Mouse (Mus musculus): ENCODE data around the gene Lep. TPM values are rescaled to one million over a fixed set of nuclear protein-coding genes. Genes with fewer than 3 reads are reported as not detected.
A peak's percentile ranks its signal among the peaks of the same experiment; 100 is the strongest.

Lep gene
- total and polyA plus RNA-seq, 2 experiments from 2014 or later: not detected

- Histone ChIP-seq H3K9me3 (ENCODE audit: low read length) (0 out of 2 replicates have a peak, but pooled peaks cover 10% of the 10 kb centered on the region), H3K9ac (no peak overlapping the region), H3K4me1 (ENCODE audit: insufficient read depth) (no peaks in the 10 kb centered on the region), H3K4me2 (ENCODE audit: low read depth) (no peak overlapping the region), H3K36me3 (ENCODE audit: insufficient read depth) (no peaks in the 10 kb centered on the region), H3K27me3 (ENCODE audit: insufficient read depth, low read length) (no peaks in the 10 kb centered on the region), H3K4me3 (ENCODE audit: low read depth, low read length) (no peak overlapping the region), H3K27ac (ENCODE audit: low read depth, low read length) (no peak overlapping the region)
- no peak for DNase-seq
- WGBS: 77% methylated on average over 7 of the region's 7 CpGs
- TF ChIP-seq CTCF (IDR thresholded peaks at IDR 0.05; ENCODE audit: low read depth): no peak
- no peak for ATAC-seq
Observed at GRCm38 (mm10) chr6:29087921-29088709, 28.1 kb downstream of the Lep start.

GRCm38 (mm10) chr6:29092234-29092633 lies 32.2 kb downstream of the Lep start:
- Histone ChIP-seq H3K27me3 (ENCODE audit: insufficient read depth, low read length) (no peaks in the 10 kb centered on the region), H3K4me3 (ENCODE audit: low read depth, low read length) (no peak overlapping the region), H3K4me1 (ENCODE audit: insufficient read depth) (no peaks in the 10 kb centered on the region), H3K4me2 (ENCODE audit: low read depth) (no peak overlapping the region), H3K36me3 (ENCODE audit: insufficient read depth) (no peaks in the 10 kb centered on the region), H3K27ac (ENCODE audit: low read depth, low read length) (no peak overlapping the region), H3K9me3 (ENCODE audit: low read length) (0 out of 2 replicates have a peak, but pooled peaks cover 14% of the 10 kb centered on the region), H3K9ac (no peak overlapping the region)
- ATAC-seq: no peak
- TF ChIP-seq CTCF (IDR thresholded peaks at IDR 0.05; ENCODE audit: low read depth): no peak
- DNase-seq: no peak
- 88% methylated on average over 7 of the region's 7 CpGs for WGBS

DNA sequence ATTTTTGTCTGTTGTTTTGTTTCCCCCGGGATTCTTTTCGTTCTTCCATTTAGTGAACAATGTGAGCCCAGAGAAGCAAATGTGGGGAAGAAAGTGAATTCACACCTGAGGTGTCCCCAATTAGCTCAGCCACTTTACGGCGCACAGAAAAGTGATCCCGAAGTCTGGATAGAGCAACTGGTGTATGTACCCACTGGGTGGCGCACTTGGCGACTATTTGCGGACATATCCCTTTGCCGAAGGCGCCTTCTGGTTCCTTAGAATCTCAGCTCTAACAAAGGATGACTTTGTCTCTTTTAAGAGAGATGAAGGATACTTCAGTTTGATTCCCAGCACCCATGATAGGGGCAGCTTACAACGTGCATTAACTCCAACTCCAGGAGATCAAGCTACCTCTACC lies 32.9 kb downstream of the Lep start:
- no peaks in the 10 kb centered on the region for H3K4me1 ChIP-seq (ENCODE audit: insufficient read depth)
- no peak overlapping the region for H3K4me2 ChIP-seq (ENCODE audit: low read depth)
- H3K9ac ChIP-seq: no peak overlapping the region
- DNase-seq (no peak), ATAC-seq (no peak)
- no peaks in the 10 kb centered on the region for H3K36me3 ChIP-seq (ENCODE audit: insufficient read depth)
- H3K4me3 ChIP-seq (ENCODE audit: low read depth, low read length): no peak overlapping the region
- H3K27me3 ChIP-seq (ENCODE audit: insufficient read depth, low read length): no peaks in the 10 kb centered on the region
- 65% methylated on average over 11 of the region's 11 CpGs for WGBS
- TF ChIP-seq CTCF (IDR thresholded peaks at IDR 0.05; ENCODE audit: low read depth): no peak
- 0 out of 2 replicates have a peak, but pooled peaks cover 14% of the 10 kb centered on the region for H3K9me3 ChIP-seq (ENCODE audit: low read length)
- no peak overlapping the region for H3K27ac ChIP-seq (ENCODE audit: low read depth, low read length)

GRCm38 (mm10) chr6:29099536-29100170 lies 39.6 kb downstream of the Lep start:
- TF ChIP-seq CTCF (IDR thresholded peaks at IDR 0.05; ENCODE audit: low read depth): no peak
- Histone ChIP-seq H3K9me3 (ENCODE audit: low read length) (0 out of 2 replicates have a peak, but pooled peaks cover under 1% of the 10 kb centered on the region), H3K27ac (ENCODE audit: low read depth, low read length) (no peak overlapping the region), H3K9ac (no peak overlapping the region), H3K4me2 (ENCODE audit: low read depth) (no peak overlapping the region), H3K36me3 (ENCODE audit: insufficient read depth) (no peaks in the 10 kb centered on the region), H3K27me3 (ENCODE audit: insufficient read depth, low read length) (no peaks in the 10 kb centered on the region), H3K4me1 (ENCODE audit: insufficient read depth) (no peaks in the 10 kb centered on the region), H3K4me3 (ENCODE audit: low read depth, low read length) (no peak overlapping the region)
- DNase-seq: no peak
- ATAC-seq: peak; percentile 32; the same call in 1 of the 2 replicates
- 51% methylated on average over 14 of the region's 14 CpGs for WGBS

GRCm38 (mm10) chr6:29100423-29100822 lies 40.4 kb downstream of the Lep start:
- ATAC-seq (peak; percentile 90), DNase-seq (peak; percentile 55)
- Histone ChIP-seq H3K4me2 (ENCODE audit: low read depth) (no peak overlapping the region), H3K4me1 (ENCODE audit: insufficient read depth) (no peaks in the 10 kb centered on the region), H3K4me3 (ENCODE audit: low read depth, low read length) (no peak overlapping the region), H3K27me3 (ENCODE audit: insufficient read depth, low read length) (no peaks in the 10 kb centered on the region), H3K36me3 (ENCODE audit: insufficient read depth) (no peaks in the 10 kb centered on the region), H3K9me3 (ENCODE audit: low read length) (no peaks in the 10 kb centered on the region), H3K27ac (ENCODE audit: low read depth, low read length) (no peak overlapping the region), H3K9ac (no peak overlapping the region)
- 38% methylated on average over 3 of the region's 3 CpGs for WGBS
- TF ChIP-seq CTCF (IDR thresholded peaks at IDR 0.05; ENCODE audit: low read depth): no peak

DNA sequence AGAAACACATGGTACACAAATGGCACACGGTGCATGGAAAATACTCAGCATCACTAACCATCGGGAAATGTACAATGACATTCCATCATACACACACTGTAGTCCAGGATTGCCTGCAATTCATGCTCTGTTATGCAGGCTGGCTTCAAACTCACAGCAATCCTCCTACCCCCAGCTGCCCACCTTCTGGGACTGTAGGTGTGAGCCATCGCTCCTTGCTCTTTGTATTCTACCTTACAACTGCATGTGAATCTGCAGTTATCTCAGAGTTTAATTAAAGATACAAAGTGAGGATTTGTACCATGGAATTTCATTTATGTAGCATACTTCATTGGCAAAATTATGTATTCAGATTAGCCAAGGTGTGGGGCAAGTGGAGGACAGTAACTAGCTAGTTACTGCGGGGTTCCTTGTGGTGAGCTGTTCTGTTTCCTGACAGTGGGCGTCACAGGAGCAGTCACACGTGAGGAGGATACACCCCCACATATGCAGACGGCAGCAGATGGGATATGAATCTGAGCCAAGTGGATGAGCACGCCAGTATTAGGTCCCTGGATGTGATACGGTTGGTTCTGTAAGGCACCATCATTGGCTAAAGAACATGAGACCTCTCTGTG lies 41.3 kb downstream of the Lep start:
- H3K4me3 ChIP-seq (ENCODE audit: low read depth, low read length): no peak overlapping the region
- H3K27me3 ChIP-seq (ENCODE audit: insufficient read depth, low read length): no peaks in the 10 kb centered on the region
- H3K36me3 ChIP-seq (ENCODE audit: insufficient read depth): no peaks in the 10 kb centered on the region
- H3K4me2 ChIP-seq (ENCODE audit: low read depth): no peak overlapping the region
- H3K9me3 ChIP-seq (ENCODE audit: low read length): no peaks in the 10 kb centered on the region
- no peak overlapping the region for H3K9ac ChIP-seq
- H3K4me1 ChIP-seq (ENCODE audit: insufficient read depth): no peaks in the 10 kb centered on the region
- ATAC-seq (peak; percentile 51), DNase-seq (peak; percentile 34)
- TF ChIP-seq CTCF (IDR thresholded peaks at IDR 0.05; ENCODE audit: low read depth): no peak
- WGBS: 61% methylated on average over 9 of the region's 9 CpGs
- H3K27ac ChIP-seq (ENCODE audit: low read depth, low read length): no peak overlapping the region

DNA sequence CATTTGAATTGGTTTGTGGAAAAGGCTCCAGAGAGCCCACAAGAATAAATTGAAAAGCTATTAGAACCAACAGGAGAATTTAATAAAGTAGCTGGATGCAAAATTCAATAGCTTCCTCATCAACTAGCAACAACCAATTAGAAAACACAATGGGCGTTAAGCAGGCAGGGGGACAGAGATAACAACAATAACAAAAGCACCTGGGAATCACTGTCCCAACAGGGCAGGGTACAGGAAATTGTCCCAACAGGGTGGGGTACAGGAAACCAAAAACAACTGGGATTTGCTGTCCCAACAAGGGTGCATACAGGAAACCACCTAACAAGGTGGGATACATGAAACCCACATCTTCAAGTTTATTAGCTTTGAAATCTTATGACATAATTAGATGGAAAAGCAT lies 48.4 kb downstream of the Lep start:
- Histone ChIP-seq H3K27ac (ENCODE audit: low read depth, low read length) (no peak overlapping the region), H3K27me3 (ENCODE audit: insufficient read depth, low read length) (no peaks in the 10 kb centered on the region), H3K9me3 (ENCODE audit: low read length) (no peaks in the 10 kb centered on the region), H3K9ac (no peak overlapping the region), H3K4me2 (ENCODE audit: low read depth) (no peak overlapping the region), H3K36me3 (ENCODE audit: insufficient read depth) (no peaks in the 10 kb centered on the region), H3K4me1 (ENCODE audit: insufficient read depth) (no peaks in the 10 kb centered on the region), H3K4me3 (ENCODE audit: low read depth, low read length) (no peak overlapping the region)
- no peak for TF ChIP-seq CTCF (IDR thresholded peaks at IDR 0.05; ENCODE audit: low read depth)
- no peak for ATAC-seq
- DNase-seq: no peak
- 72% methylated on average over 1 of the region's 1 CpGs for WGBS
